Mouse (Mus musculus) thymus, postnatal 0 days (tissue): Measurements from ENCODE around the gene Palld. TPM values are rescaled to one million over a fixed set of nuclear protein-coding genes. Genes with fewer than 3 reads are reported as not detected.

Source experiments
- DNase-seq: peaks from one replicate; pipeline ENCODE4 v3.0.0-alpha.2; 2015; ENCODE audit warnings: low spot score
- polyA plus RNA-seq: library from polyadenylated mRNA; unstranded; fragments of >200 nt; fragmentation: Nextera tagmentation; extraction: Ambion mirVana; gene quantifications from 2 replicates; pipeline ENCODE4 v1.2.1, GENCODE M21; 2015

Palld gene
- polyA plus RNA-seq, 1 experiment from 2014 or later: 28.5 TPM

GRCm38 (mm10) chr8:61516745-61517501 lies 385.6 kb downstream of the Palld start:
- no peak for DNase-seq

GRCm38 (mm10) chr8:61515931-61516744 lies 386.4 kb downstream of the Palld start:
- peak; percentile 61 for DNase-seq

DNA sequence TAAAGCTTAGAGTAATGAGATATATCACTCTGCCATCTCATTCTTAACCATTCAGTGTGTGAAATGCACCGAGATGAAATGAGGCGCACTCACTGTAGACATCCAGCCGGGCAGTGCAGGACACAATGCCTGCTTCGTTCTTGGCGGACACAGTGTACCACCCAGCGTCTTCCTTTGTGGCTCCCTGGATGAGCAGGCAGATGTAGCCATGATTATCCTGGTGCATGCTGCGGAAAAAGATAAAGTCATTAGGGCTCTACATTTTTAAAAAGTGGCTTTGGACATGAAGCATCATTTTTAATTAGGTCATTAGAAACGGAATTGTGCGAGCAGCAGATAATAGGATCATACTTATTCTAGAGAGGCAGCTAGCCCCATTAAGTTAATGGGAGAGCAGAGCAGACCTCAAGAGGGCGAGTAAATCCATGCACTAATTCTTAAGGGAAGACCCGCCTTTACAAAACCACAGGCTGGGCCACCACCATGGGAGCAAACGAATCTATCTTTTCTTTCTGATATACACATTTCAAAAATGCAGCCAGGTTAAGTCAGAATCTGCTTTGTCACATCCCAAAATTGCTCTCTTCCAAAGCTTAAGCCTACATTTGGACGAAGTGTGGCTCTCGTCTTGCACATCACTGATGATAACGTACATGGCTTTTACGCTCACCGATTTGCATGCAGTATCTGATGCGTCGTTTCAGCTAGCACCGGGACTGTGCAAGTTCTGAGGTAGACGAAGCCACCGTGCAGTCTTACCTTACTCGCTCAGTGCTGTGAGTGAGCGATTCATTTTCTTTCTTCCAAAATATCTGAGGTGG lies 387.2 kb downstream of the Palld start:
- no peak for DNase-seq

DNA sequence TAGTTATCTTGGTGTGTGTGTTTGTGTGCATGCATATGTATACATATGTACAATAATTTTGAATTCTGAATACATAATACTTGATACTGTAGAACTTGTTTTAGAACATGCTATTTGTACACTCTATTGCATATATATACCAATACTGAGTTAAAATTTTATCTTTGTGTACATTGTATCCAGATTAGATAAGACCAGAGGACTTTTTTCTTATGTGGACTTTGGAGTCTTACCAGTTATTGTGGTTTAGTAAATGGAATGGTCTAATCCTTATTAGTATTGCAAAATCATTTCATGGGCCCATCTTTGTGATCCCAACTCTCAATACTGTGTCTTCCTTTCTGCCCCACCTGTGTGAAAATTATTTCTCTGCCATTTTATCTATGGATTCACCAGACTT lies 400.2 kb downstream of the Palld start:
- no peak for DNase-seq

GRCm38 (mm10) chr8:61500914-61501313 lies 401.6 kb downstream of the Palld start:
- DNase-seq: no peak

- no peak for DNase-seq
Measured at GRCm38 (mm10) chr8:61499035-61499434, 403.5 kb downstream of the Palld start.

DNA sequence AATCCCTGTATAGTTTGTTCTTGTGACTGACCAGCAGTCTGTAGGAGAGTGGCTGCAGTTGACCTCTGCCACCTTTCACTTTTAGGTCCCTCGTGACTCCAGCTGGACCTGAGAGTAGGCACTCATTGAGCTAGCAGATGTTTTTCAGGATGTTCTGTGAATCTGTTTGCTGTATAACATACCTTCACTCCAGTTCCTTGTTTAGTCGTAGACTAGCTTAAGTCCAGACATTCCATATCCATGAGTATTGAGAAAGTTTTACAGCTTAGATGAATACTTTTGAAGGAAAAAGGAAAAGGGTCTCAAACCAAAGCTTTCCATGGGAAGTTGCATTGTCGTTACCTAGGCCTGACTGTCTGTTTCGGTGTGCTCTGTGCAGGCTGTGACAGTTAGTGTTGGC lies 405.4 kb downstream of the Palld start:
- DNase-seq: no peak

DNA sequence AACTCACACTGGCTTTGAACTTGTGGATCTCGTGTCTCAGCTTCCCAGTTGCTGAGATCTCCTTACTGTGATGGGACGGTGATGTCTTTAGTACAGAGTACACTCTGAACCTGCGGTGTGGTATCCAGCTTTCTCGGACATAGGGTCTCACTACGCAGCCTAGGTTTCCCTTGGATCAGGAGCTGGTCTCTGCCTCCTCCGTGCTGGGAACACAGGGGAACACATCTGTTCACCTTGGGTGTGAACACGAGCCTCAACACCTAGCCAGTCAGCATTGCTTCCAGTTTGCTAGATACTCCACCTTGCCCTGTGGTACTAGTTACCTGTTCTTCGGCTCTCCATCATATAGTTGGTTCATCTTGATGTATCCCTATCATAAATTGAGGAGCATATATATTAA lies 413.9 kb downstream of the Palld start:
- DNase-seq: no peak

DNA sequence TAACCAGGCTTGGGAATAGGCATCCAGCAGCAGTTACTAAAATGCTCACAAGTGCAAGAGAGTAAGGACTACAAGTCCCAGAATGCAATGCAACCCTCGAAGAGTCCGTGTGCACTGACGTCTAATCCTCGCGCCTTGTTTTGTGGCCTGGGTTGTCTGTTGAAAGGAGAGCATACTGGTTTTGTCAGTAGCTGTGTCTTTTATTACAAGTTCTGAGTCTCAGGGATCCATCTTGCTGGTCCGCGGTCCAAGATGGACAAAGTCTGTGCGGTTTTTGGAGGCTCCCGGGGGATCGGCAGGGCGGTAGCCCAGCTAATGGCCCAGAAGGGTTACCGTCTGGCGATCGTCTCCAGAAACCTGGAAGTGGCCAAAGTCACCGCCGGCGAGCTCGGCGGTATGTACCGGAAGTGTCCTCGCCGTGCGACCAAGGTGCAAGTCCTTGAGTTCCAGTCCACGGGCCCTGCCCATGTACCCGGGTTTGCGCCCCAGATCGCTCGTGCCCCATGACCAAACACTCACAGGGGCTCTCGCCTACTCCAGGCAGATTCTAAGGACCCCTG lies 414.8 kb downstream of the Palld start, which contains the start of gene Cbr4:
Gene Cbr4, plus strand, starts transcription at position 138 of the 560 bp plus-strand sequence.
- DNase-seq: peak; percentile 94

- DNase-seq: no peak
Measured at GRCm38 (mm10) chr8:61486923-61487529, 415.5 kb downstream of the Palld start.

DNA sequence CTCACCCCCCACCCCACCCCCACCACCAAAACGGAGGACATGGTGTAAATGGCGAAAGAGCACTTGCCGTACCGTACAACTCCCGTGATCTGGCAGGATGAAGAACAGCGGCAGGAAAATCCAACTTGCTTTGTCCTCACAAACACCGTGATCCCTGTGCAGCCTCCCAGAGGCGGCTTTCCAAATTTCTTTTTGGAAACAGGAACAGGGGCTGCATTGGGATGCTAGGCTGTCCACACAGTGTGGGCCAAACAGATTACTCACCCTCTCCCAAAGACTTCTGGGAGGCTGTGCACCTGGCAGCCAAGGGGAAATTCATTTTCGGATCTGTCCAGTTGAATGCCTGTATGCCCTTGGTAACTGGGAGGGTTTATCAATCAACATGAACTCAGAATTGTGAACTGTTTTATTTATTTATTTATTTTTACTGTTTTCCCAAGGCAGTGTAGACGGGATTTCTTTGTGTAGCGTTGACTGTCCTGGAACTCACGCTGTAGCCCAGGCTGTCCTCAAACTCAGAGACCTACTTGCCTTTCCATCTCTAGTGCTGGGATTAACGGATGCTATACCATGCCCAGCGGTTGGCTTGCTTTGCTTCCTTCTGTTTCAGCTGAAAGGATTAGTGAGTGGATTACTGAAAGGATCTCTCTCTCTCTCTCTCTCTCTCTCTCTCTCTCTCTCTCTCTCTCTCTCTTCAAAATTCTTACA lies 422.1 kb downstream of the Palld start:
- DNase-seq: no peak

DNA sequence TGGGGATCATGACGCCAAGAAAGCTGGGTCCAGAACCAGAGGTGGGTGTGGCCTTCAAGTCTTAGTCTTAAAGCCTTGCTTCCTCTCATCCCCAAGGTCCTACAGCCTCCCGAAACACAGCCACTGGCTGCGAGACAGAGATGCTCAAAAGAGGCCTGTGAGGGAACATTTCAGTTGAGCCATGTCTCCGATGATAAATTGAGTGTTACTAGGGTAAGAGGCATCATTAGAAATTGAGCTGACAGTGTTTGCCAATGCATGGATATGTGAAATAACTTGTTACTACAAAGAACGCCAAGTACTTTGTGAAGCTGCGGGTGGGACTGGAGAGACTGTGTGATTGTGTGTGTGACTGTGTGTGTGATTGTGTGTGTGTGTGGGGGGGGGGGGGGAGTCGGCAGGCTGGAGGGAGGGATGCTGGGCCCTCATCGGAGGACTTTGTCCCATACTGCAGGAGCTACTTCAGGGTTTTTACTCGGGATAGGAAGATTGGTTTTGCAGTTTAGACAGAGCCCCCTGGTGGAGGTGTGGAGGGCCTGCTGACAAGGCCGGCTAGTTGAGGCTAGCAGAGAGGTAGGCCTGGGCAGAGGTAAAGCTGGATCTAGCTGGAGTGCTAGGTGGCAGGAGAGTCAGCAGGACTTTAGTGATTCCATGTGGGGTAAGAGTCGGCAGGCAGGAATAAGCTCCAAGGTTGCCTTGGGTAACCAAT lies 422.8 kb downstream of the Palld start:
- peak; percentile 55 for DNase-seq

- no peak for DNase-seq
Measured at GRCm38 (mm10) chr8:61478793-61479192, 423.7 kb downstream of the Palld start.

- DNase-seq: no peak
Measured at GRCm38 (mm10) chr8:61478150-61478549, 424.3 kb downstream of the Palld start.

DNA sequence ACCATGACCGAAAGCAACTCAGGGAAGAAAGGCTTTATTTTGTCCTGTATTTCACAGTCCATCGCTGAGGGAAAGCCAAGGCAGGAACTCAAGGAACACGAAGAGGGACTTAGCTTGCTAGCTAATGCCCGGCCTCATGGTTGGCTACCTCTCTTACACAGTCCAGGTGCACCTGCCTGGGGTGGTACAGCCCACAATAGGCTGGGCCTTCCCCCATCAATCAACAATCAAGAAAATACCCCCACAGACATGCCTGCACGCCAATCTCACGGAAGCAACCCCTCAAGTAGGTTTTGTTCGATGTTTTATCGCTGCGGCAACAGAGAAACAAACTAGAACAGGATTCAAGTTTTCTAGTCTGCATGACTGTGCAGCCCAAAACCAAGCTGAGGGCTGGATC lies 426.3 kb downstream of the Palld start:
- no peak for DNase-seq

GRCm38 (mm10) chr8:61475251-61475673 lies 427.2 kb downstream of the Palld start:
- DNase-seq: no peak

GRCm38 (mm10) chr8:61470213-61470612 lies 432.3 kb downstream of the Palld start:
- DNase-seq: no peak

DNA sequence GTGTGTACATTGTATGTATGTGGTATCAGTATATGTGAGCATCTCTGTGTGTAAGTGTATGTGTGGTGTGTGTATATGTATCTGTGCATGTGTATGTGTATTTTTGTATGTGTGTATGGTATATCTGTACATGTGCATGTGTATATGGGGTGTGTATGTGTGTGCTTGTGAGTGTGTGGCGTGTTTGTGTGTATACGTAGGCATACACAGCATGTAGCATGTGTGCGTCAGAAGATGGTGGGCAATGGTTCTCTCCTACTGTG lies 435.0 kb downstream of the Palld start:
- no peak for DNase-seq

- no peak for DNase-seq
Measured at GRCm38 (mm10) chr8:61466696-61467552, 435.6 kb downstream of the Palld start.
